Mouse (Mus musculus) limb, embryonic 14.5 days (tissue): ENCODE data around the gene Uba5. TPM values are rescaled to one million over a fixed set of nuclear protein-coding genes. Genes with fewer than 3 reads are reported as not detected.
A peak's percentile ranks its signal among the peaks of the same experiment; 100 is the strongest.

Source experiments
- ATAC-seq: fragments of 200-750 bp; cut with Nextera tagmentation; 2 replicates; pipeline ENCODE4 v1.8.0; 2017; ENCODE audit warnings: low read depth, moderate number of reproducible peaks, moderate TSS enrichment; ENCODE audit not compliant: low FRiP score
- DNase-seq: peaks from one replicate; pipeline ENCODE4 v3.0.0-alpha.2; 2015; ENCODE audit warnings: low spot score
- H3K27ac ChIP-seq: fragments of 300-500 bp; sonication (generic); replicated peaks from 2 replicates; pipeline ENCODE4 v1.5.1; 2014; ENCODE audit warnings: low read depth, mild to moderate bottlenecking, low read length, moderate library complexity, mixed read lengths
- H3K27me3 ChIP-seq: fragments of 300-500 bp; sonication (generic); 2 replicates; pipeline ENCODE4 v1.6.1; 2014; ENCODE audit warnings: low read length, mixed read lengths; ENCODE audit not compliant: control insufficient read depth, insufficient read depth
- H3K36me3 ChIP-seq: fragments of 300-500 bp; sonication (generic); 2 replicates; pipeline ENCODE4 v1.6.1; 2014; ENCODE audit warnings: mild to moderate bottlenecking, low read length, moderate library complexity, mixed read lengths; ENCODE audit not compliant: control insufficient read depth, insufficient read depth
- H3K4me1 ChIP-seq: fragments of 300-500 bp; sonication (generic); 2 replicates; pipeline ENCODE4 v1.6.1; 2014; ENCODE audit warnings: antibody characterized with exemption, low read length, mixed read lengths; ENCODE audit not compliant: control insufficient read depth, insufficient read depth
- H3K4me2 ChIP-seq: fragments of 300-500 bp; sonication (generic); replicated peaks from 2 replicates; pipeline ENCODE4 v1.6.1; 2014; ENCODE audit warnings: low read depth, mild to moderate bottlenecking, low read length, moderate library complexity; ENCODE audit not compliant: severe bottlenecking
- H3K4me3 ChIP-seq: fragments of 300-500 bp; sonication (generic); replicated peaks from 2 replicates; pipeline ENCODE4 v1.5.1; 2014; ENCODE audit warnings: low read length
- H3K9ac ChIP-seq: fragments of 300-500 bp; sonication (generic); 2 replicates; pipeline ENCODE4 v1.6.1; 2014; ENCODE audit warnings: mild to moderate bottlenecking, low read depth, low read length, moderate library complexity; ENCODE audit not compliant: severe bottlenecking
- H3K9me3 ChIP-seq: fragments of 300-500 bp; sonication (generic); 2 replicates; pipeline ENCODE4 v1.6.1; 2016; ENCODE audit warnings: low read length; ENCODE audit not compliant: control insufficient read depth
- POLR2A ChIP-seq: fragments of 200-500 bp; IDR thresholded peaks from 2 replicates; pipeline ENCODE4 v1.8.0; 2012; ENCODE audit warnings: inconsistent platforms, mild to moderate bottlenecking, moderate library complexity, borderline replicate concordance; ENCODE audit not compliant: insufficient read depth, insufficient read length; ENCODE audit errors: extremely low read depth
- WGBS: fragments of 180-500 bp; shearing (Covaris S2); extraction: QIAGEN DNeasy Blood & Tissue Kit; methylation state at CpG from one replicate; pipeline ENCODE4 v1.1.7; 2014; 5-methylcytosine and 5-hydroxymethylcytosine counted together
- polyA plus RNA-seq, 2 experiments: library from polyadenylated mRNA; depleted of rRNA in 1 of 2; stranded (reverse) in 1 of 2; unstranded in 1 of 2; fragments of >200 nt; fragmentation: Nextera tagmentation in 1 of 2; extraction: Ambion mirVana in 1 of 2; gene quantifications; 2 replicates each; pipeline versions ENCODE4 v1.2.1 to v1.2.3; 2012 to 2014

Gene Uba5
- polyA plus RNA-seq, 2 experiments = 72.5 to 83.0 TPM

DNA sequence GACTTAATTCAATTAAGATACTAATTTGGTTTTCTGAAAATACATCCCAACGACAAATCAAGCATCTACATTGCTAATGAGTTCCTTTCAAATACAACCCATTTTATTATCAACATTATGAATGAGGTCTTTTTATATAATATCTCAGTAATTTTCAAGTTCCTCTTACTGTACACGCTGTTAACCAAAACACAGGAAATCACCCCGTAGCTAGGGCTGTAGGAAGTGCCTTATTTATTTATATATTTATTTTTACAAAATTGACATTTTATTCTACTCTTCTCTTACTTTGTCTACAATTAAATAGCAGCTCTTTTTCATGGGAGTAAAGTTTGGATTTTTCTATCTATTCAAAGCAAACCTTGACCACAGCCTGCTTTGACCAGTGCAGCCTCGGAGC lies 23.2 kb downstream of the Uba5 start:
- Histone ChIP-seq H3K4me1 (no peaks in the 10 kb centered on the region), H3K9me3 (no peaks in the 10 kb centered on the region), H3K36me3 (peaks cover 60% of the 10 kb centered on the region), H3K27ac (no peak overlapping the region), H3K4me3 (no peak overlapping the region), H3K4me2 (no peak overlapping the region), H3K9ac (no peak overlapping the region), H3K27me3 (no peaks in the 10 kb centered on the region)
- 84% methylated on average over 4 of the region's 4 CpGs for WGBS
- no peak for DNase-seq
- no peak for TF ChIP-seq POLR2A
- ATAC-seq = no peak

DNA sequence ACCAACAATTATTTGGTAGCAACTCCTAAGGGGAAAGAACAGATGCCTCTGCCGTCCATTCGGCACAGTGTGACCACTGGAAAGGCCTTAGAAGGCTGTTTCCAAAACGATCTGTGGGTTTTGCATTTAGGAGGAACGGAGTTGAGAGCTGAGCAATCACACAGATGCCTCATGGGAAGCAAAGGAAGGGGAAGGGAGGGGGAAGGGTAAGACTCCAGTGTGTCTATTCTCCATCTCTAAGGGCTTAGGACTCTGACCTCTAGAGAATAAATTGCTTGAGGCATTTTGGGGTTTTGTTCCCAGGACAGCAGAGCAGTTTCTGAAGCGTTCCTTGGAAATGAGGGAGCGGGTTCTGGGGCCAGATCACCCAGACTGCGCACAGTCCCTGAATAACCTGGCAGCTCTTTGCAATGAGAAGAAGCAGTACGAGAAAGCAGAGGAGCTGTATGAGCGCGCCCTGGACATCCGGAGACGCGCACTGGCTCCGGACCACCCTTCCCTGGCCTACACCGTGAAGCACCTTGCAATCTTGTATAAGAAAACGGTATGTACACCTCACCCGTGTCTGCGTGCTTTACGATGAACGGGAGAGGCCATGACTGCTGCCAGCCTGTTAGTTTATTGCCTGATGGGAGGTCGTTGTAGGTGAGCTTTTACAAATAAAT lies 23.8 kb downstream of the Uba5 start:
- DNase-seq = no peak
- ATAC-seq = no peak

DNA sequence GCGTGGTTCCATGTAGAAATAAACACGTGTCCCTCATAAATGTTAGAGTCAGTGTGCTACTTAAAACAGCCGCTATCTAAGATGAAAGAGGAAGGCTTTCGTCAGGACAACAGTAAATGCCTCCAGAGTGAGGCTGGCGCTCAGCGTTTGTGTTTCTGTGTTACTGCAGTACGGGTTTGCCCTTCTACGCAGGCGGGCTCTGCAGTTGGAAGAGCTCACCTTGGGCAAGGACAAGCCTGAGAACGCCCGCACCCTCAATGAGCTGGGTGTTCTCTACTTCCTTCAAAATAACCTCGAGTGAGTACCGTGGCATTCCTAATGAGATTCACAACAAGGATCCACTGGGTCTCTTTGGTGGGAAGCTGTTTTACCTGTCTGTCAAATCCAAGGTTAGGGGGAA lies 24.7 kb downstream of the Uba5 start:
- peaks cover 65% of the 10 kb centered on the region for H3K36me3 ChIP-seq
- 82% methylated on average over 13 of the region's 13 CpGs for WGBS
- H3K9me3 ChIP-seq = no peaks in the 10 kb centered on the region
- no peak overlapping the region for H3K9ac ChIP-seq
- TF ChIP-seq POLR2A = no peak
- DNase-seq = no peak
- no peak overlapping the region for H3K4me2 ChIP-seq
- H3K27ac ChIP-seq = no peak overlapping the region
- no peaks in the 10 kb centered on the region for H3K27me3 ChIP-seq
- H3K4me3 ChIP-seq = no peak overlapping the region
- no peaks in the 10 kb centered on the region for H3K4me1 ChIP-seq
- ATAC-seq = no peak

More for the DNA sequence above, 23.8 kb downstream of the Uba5 start:
- Histone ChIP-seq H3K4me1 (no peaks in the 10 kb centered on the region), H3K27ac (no peak overlapping the region), H3K9me3 (no peaks in the 10 kb centered on the region), H3K9ac (no peak overlapping the region), H3K4me2 (no peak overlapping the region), H3K36me3 (peaks cover 60% of the 10 kb centered on the region), H3K27me3 (no peaks in the 10 kb centered on the region), H3K4me3 (no peak overlapping the region)
- TF ChIP-seq POLR2A = no peak
- WGBS = 85% methylated on average over 21 of the region's 21 CpGs

DNA sequence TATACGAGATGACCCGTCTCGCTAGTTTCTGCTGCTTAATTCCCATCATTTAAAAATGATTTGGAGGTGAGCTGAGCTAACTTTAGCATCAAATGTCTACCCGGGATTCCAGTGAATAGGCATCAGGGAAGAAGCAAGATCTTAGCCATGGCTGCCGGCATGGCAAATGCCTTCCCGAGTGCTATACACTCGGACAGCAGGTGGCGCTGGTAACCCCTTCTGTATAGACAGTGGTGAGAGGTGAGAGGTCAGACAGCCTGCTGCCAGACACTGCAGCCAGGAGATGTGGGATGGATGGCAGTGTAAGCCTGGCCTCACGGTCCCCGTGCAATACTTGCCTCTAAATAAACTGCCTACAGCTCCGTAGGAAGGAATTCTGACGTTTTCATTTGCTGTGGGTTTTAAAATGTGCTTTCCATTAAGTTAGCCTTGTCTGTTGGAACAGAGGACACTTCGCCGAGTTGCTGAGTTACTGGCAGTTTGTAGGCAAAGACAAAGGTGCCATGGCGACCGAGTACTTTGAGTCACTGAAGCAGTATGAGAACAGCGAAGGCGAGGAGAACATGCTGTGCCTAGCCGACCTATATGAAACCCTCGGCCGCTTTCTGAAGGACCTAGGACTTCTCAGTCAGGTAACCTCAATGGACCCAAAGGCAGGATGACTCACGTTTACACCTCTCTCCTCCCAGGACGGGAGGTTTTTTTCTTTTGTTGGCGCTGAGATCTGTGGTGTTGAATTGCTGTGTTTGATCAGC lies 27.5 kb downstream of the Uba5 start:
- H3K4me3 ChIP-seq = no peak overlapping the region
- H3K27me3 ChIP-seq = no peaks in the 10 kb centered on the region
- H3K4me2 ChIP-seq = no peak overlapping the region
- no peaks in the 10 kb centered on the region for H3K4me1 ChIP-seq
- H3K36me3 ChIP-seq = peaks cover 65% of the 10 kb centered on the region
- ATAC-seq = no peak
- H3K27ac ChIP-seq = no peak overlapping the region
- H3K9ac ChIP-seq = no peak overlapping the region
- H3K9me3 ChIP-seq = no peaks in the 10 kb centered on the region
- no peak for TF ChIP-seq POLR2A
- DNase-seq = peak; percentile 34
- 47% methylated on average over 24 of the region's 24 CpGs for WGBS

DNA sequence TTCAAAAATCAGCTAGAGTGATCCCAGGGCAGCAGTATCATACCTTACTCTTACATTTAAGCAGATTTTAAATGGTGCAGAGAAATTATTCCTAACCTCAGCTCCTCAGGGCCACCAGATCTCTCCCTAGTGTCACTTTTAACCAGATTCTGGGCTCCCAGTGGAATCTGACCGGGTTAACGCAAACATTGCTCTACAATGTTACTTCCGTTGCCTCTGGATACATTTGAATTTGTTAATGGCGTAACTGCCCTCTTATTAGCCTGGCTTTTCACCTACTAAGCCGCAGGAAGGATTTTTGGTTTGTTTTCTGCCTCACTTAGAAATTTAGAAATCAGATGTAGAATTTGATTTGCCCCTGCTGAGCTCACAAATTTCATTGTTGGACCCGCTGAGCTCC lies 28.2 kb downstream of the Uba5 start:
- H3K27ac ChIP-seq = no peak overlapping the region
- H3K4me2 ChIP-seq = no peak overlapping the region
- H3K9ac ChIP-seq = no peak overlapping the region
- H3K4me3 ChIP-seq = no peak overlapping the region
- H3K27me3 ChIP-seq = no peaks in the 10 kb centered on the region
- TF ChIP-seq POLR2A = no peak
- H3K9me3 ChIP-seq = no peaks in the 10 kb centered on the region
- ATAC-seq = no peak
- H3K4me1 ChIP-seq = no peaks in the 10 kb centered on the region
- DNase-seq = no peak
- peaks cover 69% of the 10 kb centered on the region for H3K36me3 ChIP-seq
- 73% methylated on average over 6 of the region's 6 CpGs for WGBS

DNA sequence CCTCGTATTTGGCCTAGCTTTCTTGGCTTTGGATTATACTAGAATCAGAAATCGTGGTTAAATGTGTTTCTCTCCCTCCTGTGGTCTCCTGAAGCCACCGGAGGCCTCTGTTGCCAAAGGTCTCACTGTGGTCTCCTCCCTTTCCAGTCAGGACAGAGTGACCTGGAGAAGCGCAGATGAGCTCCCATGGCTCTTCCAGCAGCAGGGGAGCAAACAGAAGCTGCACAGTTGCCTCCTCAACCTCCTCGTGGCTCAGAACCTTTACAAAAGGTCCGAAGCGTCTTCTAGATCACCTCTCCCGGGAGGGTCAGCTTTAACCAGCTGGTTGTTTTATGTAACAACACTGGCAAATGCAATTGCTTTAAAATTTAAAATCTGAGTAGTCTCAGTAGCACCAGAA lies 28.7 kb downstream of the Uba5 start:
- WGBS = 84% methylated on average over 8 of the region's 8 CpGs
- no peaks in the 10 kb centered on the region for H3K4me1 ChIP-seq
- H3K27me3 ChIP-seq = no peaks in the 10 kb centered on the region
- no peak for TF ChIP-seq POLR2A
- no peak for ATAC-seq
- DNase-seq = no peak
- peaks cover 68% of the 10 kb centered on the region for H3K36me3 ChIP-seq
- no peak overlapping the region for H3K27ac ChIP-seq
- H3K4me2 ChIP-seq = no peak overlapping the region
- H3K9ac ChIP-seq = no peak overlapping the region
- H3K9me3 ChIP-seq = no peaks in the 10 kb centered on the region
- no peak overlapping the region for H3K4me3 ChIP-seq
